Mouse (Mus musculus) heart, embryonic 11.5 days (tissue): Measurements from ENCODE around the gene Lpin2. TPM values are rescaled to one million over a fixed set of nuclear protein-coding genes. Genes with fewer than 3 reads are reported as not detected.

Experiments
- ATAC-seq: fragments of 200-750 bp; cut with Nextera tagmentation; replicated peaks from 2 replicates; pipeline ENCODE4 v1.8.0; 2017; ENCODE audit warnings: moderate library complexity; ENCODE audit not compliant: insufficient number of reproducible peaks, low FRiP score, low TSS enrichment
- H3K27ac ChIP-seq: fragments of 300-500 bp; sonication (generic); 2 replicates; pipeline ENCODE4 v1.5.1; 2014; ENCODE audit warnings: mild to moderate bottlenecking, low read depth, low read length
- H3K27me3 ChIP-seq: fragments of 300-500 bp; sonication (generic); 2 replicates; pipeline ENCODE4 v1.6.1; 2014; ENCODE audit warnings: mild to moderate bottlenecking, low read length, mixed read lengths; ENCODE audit not compliant: control insufficient read depth, insufficient read depth
- H3K36me3 ChIP-seq: fragments of 300-500 bp; sonication (generic); 2 replicates; pipeline ENCODE4 v1.6.1; 2014; ENCODE audit warnings: mild to moderate bottlenecking, low read length, moderate library complexity, mixed read lengths; ENCODE audit not compliant: control insufficient read depth, insufficient read depth
- H3K4me1 ChIP-seq: fragments of 300-500 bp; sonication (generic); 2 replicates; pipeline ENCODE4 v1.6.1; 2014; ENCODE audit warnings: low read length; ENCODE audit not compliant: control insufficient read depth, insufficient read depth
- H3K4me2 ChIP-seq: fragments of 300-500 bp; sonication (generic); 2 replicates; pipeline ENCODE4 v1.6.1; 2014; ENCODE audit warnings: mild to moderate bottlenecking, moderate library complexity
- H3K4me3 ChIP-seq: fragments of 300-500 bp; sonication (generic); 2 replicates; pipeline ENCODE4 v1.5.1; 2014; ENCODE audit warnings: low read depth, low read length
- H3K9ac ChIP-seq: fragments of 300-500 bp; sonication (generic); 2 replicates; pipeline ENCODE4 v1.6.1; 2014; ENCODE audit warnings: mild to moderate bottlenecking, low read depth, low read length, moderate library complexity
- H3K9me3 ChIP-seq: fragments of 300-500 bp; sonication (generic); replicated peaks from 2 replicates; pipeline ENCODE4 v1.6.1; 2016; ENCODE audit warnings: low read length; ENCODE audit not compliant: control insufficient read depth
- WGBS: fragments of 180-500 bp; shearing (Covaris S2); extraction: QIAGEN DNeasy Blood & Tissue Kit; methylation state at CpG from one replicate; pipeline ENCODE4 v1.1.7; 2014; ENCODE audit not compliant: insufficient replicate concordance; 5-methylcytosine and 5-hydroxymethylcytosine counted together
- polyA plus RNA-seq: library from polyadenylated mRNA; unstranded; fragments of >200 nt; fragmentation: Nextera tagmentation; extraction: Ambion mirVana; gene quantifications from 2 replicates; pipeline ENCODE4 v1.2.1, GENCODE M21; 2014

Lpin2 gene
- polyA plus RNA-seq, 1 experiment from 2014 or later: 22.5 TPM

- H3K4me1 ChIP-seq: peaks cover 4% of the 10 kb centered on the region
- H3K4me2 ChIP-seq: no peak overlapping the region
- no peak overlapping the region for H3K4me3 ChIP-seq
- 85% methylated on average over 7 of the region's 7 CpGs for WGBS
- peaks cover 21% of the 10 kb centered on the region for H3K36me3 ChIP-seq
- no peak overlapping the region for H3K9ac ChIP-seq
- no peaks in the 10 kb centered on the region for H3K9me3 ChIP-seq
- no peak for ATAC-seq
- H3K27me3 ChIP-seq: no peaks in the 10 kb centered on the region
- H3K27ac ChIP-seq: peak overlapping the region; percentile 6; the same call in 1 of the 2 replicates
Measured at GRCm38 (mm10) chr17:71238494-71238893, 56.1 kb downstream of the Lpin2 start.

GRCm38 (mm10) chr17:71240811-71241210 lies 58.5 kb downstream of the Lpin2 start:
- no peaks in the 10 kb centered on the region for H3K27me3 ChIP-seq
- ATAC-seq: no peak
- WGBS: 88% methylated on average over 9 of the region's 9 CpGs
- no peak overlapping the region for H3K27ac ChIP-seq
- peaks cover 27% of the 10 kb centered on the region for H3K36me3 ChIP-seq
- no peak overlapping the region for H3K9ac ChIP-seq
- no peaks in the 10 kb centered on the region for H3K9me3 ChIP-seq
- H3K4me3 ChIP-seq: no peak overlapping the region
- no peaks in the 10 kb centered on the region for H3K4me1 ChIP-seq
- no peak overlapping the region for H3K4me2 ChIP-seq

- Histone ChIP-seq H3K27ac (no peak overlapping the region), H3K36me3 (peaks cover 31% of the 10 kb centered on the region), H3K4me2 (no peak overlapping the region), H3K4me1 (peaks cover 4% of the 10 kb centered on the region; the same call in 1 of the 2 replicates), H3K4me3 (no peak overlapping the region), H3K9me3 (no peaks in the 10 kb centered on the region), H3K27me3 (no peaks in the 10 kb centered on the region), H3K9ac (no peak overlapping the region)
- ATAC-seq: no peak
- 94% methylated on average over 7 of the region's 7 CpGs for WGBS
Measured at GRCm38 (mm10) chr17:71242666-71243065, 60.3 kb downstream of the Lpin2 start.

GRCm38 (mm10) chr17:71245133-71245532 lies 62.8 kb downstream of the Lpin2 start:
- Histone ChIP-seq H3K4me3 (no peak overlapping the region), H3K27ac (no peak overlapping the region), H3K27me3 (no peaks in the 10 kb centered on the region), H3K36me3 (peaks cover 34% of the 10 kb centered on the region), H3K9me3 (no peaks in the 10 kb centered on the region), H3K4me1 (peaks cover 18% of the 10 kb centered on the region), H3K9ac (no peak overlapping the region), H3K4me2 (no peak overlapping the region)
- 97% methylated on average over 15 of the region's 15 CpGs for WGBS
- ATAC-seq: no peak

GRCm38 (mm10) chr17:71246022-71246421 lies 63.7 kb downstream of the Lpin2 start:
- Histone ChIP-seq H3K4me2 (no peak overlapping the region), H3K4me1 (peaks cover 27% of the 10 kb centered on the region), H3K27ac (no peak overlapping the region), H3K36me3 (peaks cover 29% of the 10 kb centered on the region), H3K9me3 (no peaks in the 10 kb centered on the region), H3K27me3 (no peaks in the 10 kb centered on the region), H3K9ac (no peak overlapping the region), H3K4me3 (no peak overlapping the region)
- WGBS: 91% methylated on average over 4 of the region's 4 CpGs
- no peak for ATAC-seq

- H3K4me3 ChIP-seq: no peak overlapping the region
- H3K27ac ChIP-seq: peak overlapping the region; percentile 43
- WGBS: 53% methylated on average over 6 of the region's 6 CpGs
- H3K36me3 ChIP-seq: peaks cover 18% of the 10 kb centered on the region
- H3K9ac ChIP-seq: no peak overlapping the region
- H3K27me3 ChIP-seq: no peaks in the 10 kb centered on the region
- H3K9me3 ChIP-seq: no peaks in the 10 kb centered on the region
- ATAC-seq: peak; percentile 33; the same call in 1 of the 2 replicates
- H3K4me2 ChIP-seq: no peak overlapping the region
- peaks cover 51% of the 10 kb centered on the region for H3K4me1 ChIP-seq
Measured at GRCm38 (mm10) chr17:71248963-71249362, 66.6 kb downstream of the Lpin2 start.

- Histone ChIP-seq H3K27ac (peak overlapping the region; percentile 87), H3K4me1 (peaks cover 58% of the 10 kb centered on the region)
- ATAC-seq: no peak
Measured at GRCm38 (mm10) chr17:71250046-71250445, 67.7 kb downstream of the Lpin2 start.

GRCm38 (mm10) chr17:71250819-71251600 lies 68.7 kb downstream of the Lpin2 start:
- ATAC-seq: 0 out of 2 replicates have a peak, but pooled peaks have one; percentile 43
- WGBS: 61% methylated on average over 16 of the region's 16 CpGs
- no peaks in the 10 kb centered on the region for H3K9me3 ChIP-seq
- no peaks in the 10 kb centered on the region for H3K27me3 ChIP-seq
- H3K4me1 ChIP-seq: peaks cover 63% of the 10 kb centered on the region
- peak overlapping the region; percentile 17; the same call in 1 of the 2 replicates for H3K4me2 ChIP-seq
- H3K36me3 ChIP-seq: peaks cover 15% of the 10 kb centered on the region
- no peak overlapping the region for H3K4me3 ChIP-seq
- no peak overlapping the region for H3K9ac ChIP-seq
- H3K27ac ChIP-seq: peak overlapping the region; percentile 87

More at GRCm38 (mm10) chr17:71250046-71250445, 67.7 kb downstream of the Lpin2 start:
- Histone ChIP-seq H3K27me3 (no peaks in the 10 kb centered on the region), H3K36me3 (peaks cover 15% of the 10 kb centered on the region), H3K4me3 (no peak overlapping the region), H3K9ac (no peak overlapping the region), H3K9me3 (no peaks in the 10 kb centered on the region), H3K4me2 (no peak overlapping the region)
- WGBS: 74% methylated on average over 2 of the region's 2 CpGs
